Mouse (Mus musculus) adrenal gland, adult 18-20 months (tissue): ENCODE measurements around the gene Endod1. TPM values are rescaled to one million over a fixed set of nuclear protein-coding genes. Genes with fewer than 3 reads are reported as not detected.

Source experiments
- DNase-seq, 2 experiments: peaks; one replicate each; pipeline ENCODE4 v3.0.0; 2021 to 2022; ENCODE audit warnings: low spot score in 2 of 2
- total RNA-seq, 2 experiments: library from RNA; stranded (reverse); gene quantifications; 1 replicate in 1 of 2; 2 replicates in 1 of 2; pipeline ENCODE4 v1.2.3; 2021

The Endod1 gene
- total RNA-seq, 2 experiments from 2014 or later, result 16.1 to 18.5 TPM

GRCm38 (mm10) chr9:14336901-14337300, 44.4 kb downstream of the Endod1 start:
- no peak for DNase-seq

GRCm38 (mm10) chr9:14335829-14336228, 45.5 kb downstream of the Endod1 start:
- no peak for DNase-seq

GRCm38 (mm10) chr9:14316618-14317017, 64.7 kb downstream of the Endod1 start:
- DNase-seq, result no peak

DNA sequence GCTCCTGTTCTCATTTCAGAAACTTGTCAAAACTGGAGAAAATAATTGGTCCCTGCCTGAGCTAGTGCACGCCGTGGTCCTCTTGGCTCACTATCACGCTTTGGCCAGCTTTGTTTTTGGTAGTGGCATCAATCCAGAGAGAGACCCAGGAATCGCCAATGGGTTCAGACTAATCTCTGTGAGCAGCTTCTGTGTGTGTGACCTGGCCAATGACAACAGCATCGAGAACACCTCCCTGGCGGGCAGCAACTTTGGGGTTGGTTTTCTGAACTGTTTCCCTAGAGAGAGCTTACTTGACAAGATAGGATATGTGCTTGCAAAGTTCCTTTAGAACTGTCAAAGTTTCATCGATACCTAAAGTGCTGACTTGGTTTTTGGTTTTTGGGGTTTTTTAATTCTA, 66.8 kb downstream of the Endod1 start:
- no peak for DNase-seq

DNA sequence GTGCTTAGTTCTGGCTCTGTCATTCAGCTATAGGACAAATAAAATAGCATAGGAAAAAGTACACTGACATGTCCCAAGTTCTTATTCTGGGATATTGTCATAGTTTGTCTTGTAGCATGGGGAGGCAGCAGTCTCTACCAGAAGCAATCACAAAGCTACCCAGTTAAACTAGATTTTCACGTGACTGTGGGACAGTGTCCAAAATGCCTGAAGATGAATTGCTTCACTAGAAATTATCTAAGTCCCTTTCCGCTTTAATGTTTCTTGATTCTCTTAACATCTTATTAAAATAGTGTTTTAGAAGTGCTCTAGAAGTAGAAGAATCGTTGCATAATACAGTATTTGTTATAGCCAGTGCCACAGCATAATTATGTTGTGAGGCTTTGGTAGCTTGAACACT, 67.3 kb downstream of the Endod1 start:
- DNase-seq, result no peak

- DNase-seq, result no peak
Observed at GRCm38 (mm10) chr9:14307341-14307740, 74.0 kb downstream of the Endod1 start.

- no peak for DNase-seq
Observed at GRCm38 (mm10) chr9:14304262-14304968, 76.9 kb downstream of the Endod1 start.

Other genes with a start within 250 kb of the Endod1 start
- 10 to 100 TPM; 40.6 to 66.1 TPM for gene Sesn3, start 106.4 kb downstream of the Endod1 start, total RNA-seq
- under 1 TPM; 0.10 to 0.27 TPM for gene Kdm4d, start 119.0 kb upstream of the Endod1 start, total RNA-seq
- 100 to 1,000 TPM; 101 to 119 TPM for gene Cwc15, start 119.1 kb upstream of the Endod1 start, total RNA-seq